Mouse (Mus musculus) retina, adult 2 months (tissue): ENCODE results near the gene Tceal7.
"Not testable (repeated sequence)": the region's sequence is repeated elsewhere in the genome, so short reads cannot be mapped to it uniquely, and the experiment has no call there.

Experiments
- DNase-seq: peaks from one replicate; pipeline ENCODE4 v3.0.0-alpha.2; 2012; ENCODE audit warnings: low read depth, low spot score

The Tceal7 gene

DNA sequence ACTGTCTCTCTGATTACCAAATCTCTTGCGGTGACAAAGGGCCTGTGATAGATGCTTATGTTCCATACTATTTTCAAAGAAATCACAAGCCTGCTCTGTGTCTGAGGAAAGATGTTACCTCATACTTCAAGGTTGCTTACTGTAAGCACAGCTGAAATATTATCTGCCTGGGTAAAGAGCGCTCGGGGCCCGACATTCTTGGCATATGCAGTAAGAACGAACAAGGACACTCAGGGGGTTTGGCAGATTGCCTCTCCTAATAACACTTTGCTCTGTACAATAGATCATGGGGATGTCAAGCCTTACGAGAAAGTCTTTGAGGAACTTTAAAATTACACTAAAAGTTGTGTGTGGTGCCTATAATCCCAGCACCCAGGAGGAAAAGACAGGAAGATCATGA is 34.2 kb downstream of the Tceal7 start:
- no peak for DNase-seq

DNA sequence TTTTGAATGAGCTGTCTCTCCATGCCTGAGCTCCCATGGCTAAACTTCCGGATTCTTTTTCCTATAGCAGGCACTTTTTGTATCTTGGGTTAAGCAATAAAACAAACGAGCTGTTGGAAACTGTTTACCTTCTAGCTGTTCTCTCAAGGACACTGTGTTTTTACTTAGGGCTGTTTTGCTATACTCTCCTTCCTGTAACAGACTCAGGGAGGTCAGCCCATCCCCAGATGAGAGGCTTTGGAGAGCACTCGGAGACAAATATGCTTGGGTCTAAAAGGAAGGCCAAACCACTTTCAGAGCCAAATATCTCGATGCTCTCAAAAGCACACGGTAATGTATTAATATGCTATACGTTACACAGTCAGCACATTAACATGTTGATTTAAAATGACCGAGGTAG is 35.1 kb downstream of the Tceal7 start:
- DNase-seq, result no peak

DNA sequence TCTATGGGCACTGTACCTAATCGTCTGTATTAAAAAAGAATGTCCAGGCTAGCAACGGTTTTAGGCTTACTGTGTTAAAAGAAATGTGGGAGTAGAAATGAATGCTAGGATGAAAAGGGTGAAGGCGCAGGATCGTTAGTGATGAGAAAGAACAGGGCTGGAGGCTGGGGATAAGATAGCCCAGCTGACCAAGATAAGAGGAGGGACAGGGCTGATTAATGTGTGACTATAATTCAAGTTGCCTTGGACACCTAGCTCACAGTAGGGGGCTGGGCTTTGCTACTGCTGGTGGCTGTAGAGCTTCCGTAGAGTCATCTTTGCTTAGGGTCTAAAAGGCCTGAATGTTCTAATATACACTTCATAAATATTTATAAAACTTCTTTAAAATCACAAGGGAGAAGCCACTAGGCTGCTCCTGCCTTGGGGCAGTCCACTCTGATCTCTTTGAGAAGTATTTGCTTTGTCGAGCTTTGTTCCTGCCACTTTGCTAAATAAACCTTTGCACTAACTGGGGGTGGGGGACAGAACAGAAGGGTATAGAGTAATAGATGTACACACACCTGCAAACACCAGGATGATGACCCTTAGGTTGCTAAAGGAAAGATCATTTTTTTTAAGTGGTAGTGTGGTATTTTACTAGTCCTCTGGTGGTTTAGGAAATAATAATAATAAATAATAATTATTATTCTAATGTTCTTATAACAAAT is 37.6 kb downstream of the Tceal7 start:
- no peak for DNase-seq

DNA sequence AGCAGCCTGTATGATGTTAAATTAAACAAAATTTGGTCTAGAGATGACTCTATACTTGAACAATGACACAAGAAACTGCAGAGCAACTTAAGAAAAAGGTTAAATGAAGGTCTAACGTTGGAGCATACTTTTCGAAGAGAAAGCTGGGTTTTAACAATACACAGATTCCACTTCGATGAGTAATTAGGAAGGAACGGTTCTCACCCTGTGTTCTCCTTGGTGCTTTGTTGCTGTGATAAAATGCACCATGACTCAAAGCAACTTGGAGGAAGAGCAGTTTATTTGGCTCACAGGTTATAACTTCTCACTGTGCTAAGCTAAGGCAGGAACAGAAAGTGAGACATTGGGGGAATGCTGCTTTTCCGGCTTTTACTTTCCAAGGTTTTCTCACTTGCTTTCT is 53.1 kb downstream of the Tceal7 start:
- no peak for DNase-seq

DNA sequence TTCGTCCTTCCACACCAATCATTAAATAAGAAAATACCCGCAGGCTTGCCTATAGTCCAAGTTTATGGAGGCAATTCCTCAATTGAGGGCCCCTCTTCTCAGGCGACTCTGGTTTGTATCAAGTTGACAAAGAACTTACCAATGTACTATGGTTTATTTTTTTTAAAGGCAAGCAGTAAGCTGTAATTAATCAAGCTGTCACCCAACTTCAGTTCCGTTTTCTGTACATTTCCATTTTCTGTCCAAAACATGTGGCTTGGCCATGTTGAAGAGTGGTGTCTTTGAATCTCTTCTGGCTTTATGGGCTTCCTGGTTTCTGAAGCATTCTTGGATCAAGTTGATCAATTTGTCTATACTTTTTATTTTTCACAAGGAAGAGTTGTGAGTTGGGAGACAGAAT is 53.6 kb downstream of the Tceal7 start:
- no peak for DNase-seq

DNA sequence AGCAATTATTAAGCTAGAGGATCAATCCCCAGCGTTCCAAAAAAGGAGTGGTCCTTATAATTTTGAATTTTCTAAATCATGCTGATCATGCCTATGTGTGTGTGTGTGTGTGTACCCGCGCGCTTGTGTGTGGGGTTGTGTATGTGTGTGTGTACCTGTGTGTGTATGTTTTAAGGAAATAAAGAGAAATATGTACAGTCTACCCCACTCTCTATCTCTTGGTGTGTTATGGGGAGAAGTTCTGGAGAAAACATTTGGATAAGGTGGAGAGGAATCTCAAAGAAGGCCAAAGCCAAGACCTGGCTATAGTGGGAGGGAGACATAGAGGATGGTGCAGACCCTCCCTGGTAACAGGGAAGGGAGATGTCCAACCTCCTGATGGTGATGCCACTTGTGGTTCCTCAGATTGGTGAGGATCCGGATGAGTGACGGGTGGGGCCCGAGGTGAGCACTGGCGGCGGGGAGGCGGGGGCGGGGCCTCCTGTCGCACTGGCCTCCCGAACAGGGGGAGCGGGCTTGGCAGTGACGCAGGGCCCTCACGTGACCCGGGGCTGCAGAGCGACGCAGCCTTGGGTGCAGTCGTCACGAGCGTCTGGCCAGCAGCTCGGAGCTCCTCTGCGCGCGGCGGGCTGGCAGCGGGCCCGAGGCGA is 55.3 kb downstream of the Tceal7 start, which contains the start of gene Bex3:
Gene Bex3, plus strand, starts transcription at position 511 of the 650 bp plus-strand sequence.
- not testable (repeated sequence) for DNase-seq

DNA sequence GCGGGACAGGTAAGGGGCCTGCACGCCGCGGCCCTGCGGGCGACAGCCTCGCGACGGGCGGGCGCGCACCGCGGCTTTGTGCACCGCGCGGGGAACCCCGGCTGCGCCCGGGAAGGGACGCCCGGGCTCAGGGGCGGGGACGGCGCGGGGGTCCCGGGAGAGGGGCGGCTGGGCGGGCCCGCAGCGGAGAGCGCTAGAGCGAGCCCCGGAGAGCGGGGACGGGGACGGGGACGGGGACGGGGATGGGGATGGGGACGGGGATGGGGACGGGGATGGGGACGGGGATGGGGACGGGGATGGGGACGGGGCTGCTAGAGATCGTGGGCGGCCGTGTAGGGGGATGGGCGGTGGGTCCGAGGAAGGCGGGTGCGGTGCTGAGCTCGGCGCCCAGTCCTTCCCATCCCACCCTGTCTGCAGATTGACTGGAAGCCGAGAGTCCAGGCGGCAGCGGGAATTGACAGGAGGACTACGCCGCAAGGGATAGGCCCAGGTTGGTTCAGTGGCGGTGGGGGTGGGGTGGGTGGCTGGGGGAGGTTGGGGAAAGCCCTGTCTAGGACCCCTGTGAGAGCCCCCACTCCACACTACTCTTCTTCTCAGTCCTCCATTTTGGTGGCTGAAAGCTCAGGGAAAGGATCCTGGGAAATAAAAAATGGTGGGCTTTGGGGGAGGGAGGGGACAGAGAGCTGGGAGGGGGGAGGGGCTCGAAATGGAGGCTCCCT is 56.0 kb downstream of the Tceal7 start:
- not testable (repeated sequence) for DNase-seq

DNA sequence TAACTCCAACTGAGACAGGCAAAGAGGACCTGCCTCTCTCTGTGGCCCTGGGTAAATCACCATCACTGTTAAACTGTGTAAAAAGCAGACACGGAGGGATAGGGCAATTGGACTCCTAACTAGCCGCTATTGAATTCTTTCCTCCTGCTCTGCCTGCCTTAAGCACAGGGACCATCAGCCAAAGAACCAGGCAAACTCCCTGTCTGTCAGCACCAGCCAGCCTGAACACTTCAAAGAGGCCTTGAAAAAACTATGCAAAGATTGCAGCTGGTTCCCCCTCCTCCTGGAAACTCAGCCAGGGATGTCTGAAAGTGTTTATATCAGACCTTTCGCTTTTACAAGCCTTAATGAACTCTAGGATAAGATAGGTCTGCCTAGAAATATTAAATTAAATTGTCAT is 60.0 kb downstream of the Tceal7 start:
- no peak for DNase-seq

DNA sequence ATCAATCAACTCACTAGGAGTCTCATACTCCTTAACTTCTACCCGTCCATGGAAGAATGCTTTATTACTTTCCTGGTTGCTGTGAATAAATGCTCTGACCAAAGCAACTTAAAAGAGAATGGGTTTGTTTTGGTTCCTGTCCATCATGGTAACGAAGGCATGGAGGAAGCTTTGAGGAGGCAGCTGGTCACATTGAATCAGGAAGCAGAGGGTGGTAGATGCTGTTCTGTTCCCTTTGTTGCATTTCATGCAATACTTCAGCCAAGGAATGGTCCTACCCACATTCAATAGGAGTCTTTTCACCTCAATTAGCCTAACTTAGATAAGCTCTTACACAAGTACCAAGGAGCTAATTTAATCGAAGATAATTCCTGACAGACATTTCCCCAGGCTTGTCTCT is 60.8 kb downstream of the Tceal7 start:
- DNase-seq, result no peak
